Mouse (Mus musculus) v-Abl transformed pro-B cells (cell line): ENCODE measurements around the gene Taf11.

Experiments
- in situ Hi-C, 2 experiments: fragments of 400-800 bp; cut with MboI; formaldehyde crosslinking; loops; one replicate each; pipeline ENCODE4 v1.15.1; 2025; ENCODE audit not compliant: unreplicated experiment in 2 of 2

Taf11 gene

GRCm38 (mm10) chr17:27909622-27910500 lies at the start of gene Taf11:
Gene Taf11 (minus strand): TSS chr17:27909844.
- in situ Hi-C loops: loop anchor here (5.0 to 10.0 kb wide), 3 partner anchors 68 to 165 kb away; partner anchors contain the start of gene Snrpc (in 1 of the 2)

- in situ Hi-C loops: no loop called here
These were observed 48.0 kb upstream of the Taf11 start for GRCm38 (mm10) chr17:27957649-27958048.

GRCm38 (mm10) chr17:27954629-27955402 lies 45.2 kb upstream of the Taf11 start:
- in situ Hi-C loops: no loop called here

GRCm38 (mm10) chr17:27953136-27953535 lies 43.5 kb upstream of the Taf11 start:
- in situ Hi-C loops: no loop called here

- in situ Hi-C loops: loop anchor here in 1 of 2 experiments (25.0 kb wide), 1 partner anchor 1560 kb away; no protein-coding TSS in a partner anchor
These were observed 37.5 kb upstream of the Taf11 start for GRCm38 (mm10) chr17:27947155-27947554.

- in situ Hi-C loops: loop anchor here in 1 of 2 experiments (25.0 kb wide), 1 partner anchor 1559 kb away; no protein-coding TSS in a partner anchor
These were observed 36.7 kb upstream of the Taf11 start for GRCm38 (mm10) chr17:27946371-27946770.

GRCm38 (mm10) chr17:27945546-27946216 lies 36.0 kb upstream of the Taf11 start:
- in situ Hi-C loops: loop anchor here in 1 of 2 experiments (25.0 kb wide), 1 partner anchor 1558 kb away; no protein-coding TSS in a partner anchor

- in situ Hi-C loops: loop anchor here in 1 of 2 experiments (25.0 kb wide), 1 partner anchor 1555 kb away; no protein-coding TSS in a partner anchor
These were observed 32.5 kb upstream of the Taf11 start for GRCm38 (mm10) chr17:27942131-27942530.

GRCm38 (mm10) chr17:27941698-27942097 lies 32.1 kb upstream of the Taf11 start:
- in situ Hi-C loops: loop anchor here in 1 of 2 experiments (25.0 kb wide), 1 partner anchor 1554 kb away; no protein-coding TSS in a partner anchor

- in situ Hi-C loops: loop anchor here in 1 of 2 experiments (25.0 kb wide), 1 partner anchor 1554 kb away; no protein-coding TSS in a partner anchor
These were observed 31.5 kb upstream of the Taf11 start for GRCm38 (mm10) chr17:27941178-27941577.

GRCm38 (mm10) chr17:27940352-27940751 lies 30.7 kb upstream of the Taf11 start:
- in situ Hi-C loops: loop anchor here in 1 of 2 experiments (25.0 kb wide), 1 partner anchor 1553 kb away; no protein-coding TSS in a partner anchor

GRCm38 (mm10) chr17:27939028-27939427 lies 29.4 kb upstream of the Taf11 start:
- in situ Hi-C loops: loop anchor here in 1 of 2 experiments (25.0 kb wide), 1 partner anchor 1552 kb away; no protein-coding TSS in a partner anchor

GRCm38 (mm10) chr17:27938121-27938754 lies 28.6 kb upstream of the Taf11 start:
- in situ Hi-C loops: loop anchor here in 1 of 2 experiments (25.0 kb wide), 1 partner anchor 1551 kb away; no protein-coding TSS in a partner anchor

- in situ Hi-C loops: loop anchor here in 1 of 2 experiments (25.0 kb wide), 1 partner anchor 1550 kb away; no protein-coding TSS in a partner anchor
These were observed 27.5 kb upstream of the Taf11 start for GRCm38 (mm10) chr17:27937054-27937615.

- in situ Hi-C loops: loop anchor here in 1 of 2 experiments (25.0 kb wide), 1 partner anchor 1548 kb away; no protein-coding TSS in a partner anchor
These were observed 25.4 kb upstream of the Taf11 start for GRCm38 (mm10) chr17:27935091-27935490.

GRCm38 (mm10) chr17:27934136-27934910 lies 24.7 kb upstream of the Taf11 start:
- in situ Hi-C loops: loop anchor here in 1 of 2 experiments (25.0 kb wide), 1 partner anchor 1547 kb away; no protein-coding TSS in a partner anchor

GRCm38 (mm10) chr17:27931826-27932225 lies 22.2 kb upstream of the Taf11 start:
- in situ Hi-C loops: loop anchor here in 1 of 2 experiments (25.0 kb wide), 1 partner anchor 1545 kb away; no protein-coding TSS in a partner anchor

- in situ Hi-C loops: loop anchor here in 1 of 2 experiments (25.0 kb wide), 1 partner anchor 1543 kb away; no protein-coding TSS in a partner anchor
These were observed 20.6 kb upstream of the Taf11 start for GRCm38 (mm10) chr17:27930291-27930690.
